Mouse (Mus musculus): Measurements from ENCODE around the gene Slc9a5.

DNA sequence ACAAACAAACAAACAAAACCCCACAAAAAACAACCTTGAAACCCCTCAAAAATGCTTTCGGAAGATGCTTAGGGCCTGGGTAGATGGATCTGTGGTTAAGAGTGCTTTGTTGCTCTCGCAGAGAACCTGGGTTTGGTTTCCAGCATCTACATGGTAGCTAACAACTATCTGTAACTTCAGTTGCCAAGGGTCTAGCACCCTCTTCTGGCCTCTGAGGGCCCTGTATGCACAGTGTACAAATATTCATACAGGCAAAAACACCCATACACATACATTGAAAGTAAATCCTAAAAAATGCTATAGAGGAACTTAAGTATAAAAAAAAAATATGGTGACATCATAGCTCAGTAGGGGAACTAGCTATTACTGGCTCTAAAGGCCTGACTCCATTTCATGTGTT lies 35.4 kb downstream of the Slc9a5 start:
- no peak for TF ChIP-seq CTCF (IDR thresholded peaks at IDR 0.05; ENCODE audit: borderline replicate concordance, insufficient read depth, low read depth, low read length)
- no peak for TF ChIP-seq POLR2A (IDR thresholded peaks at IDR 0.05; ENCODE audit: borderline replicate concordance, insufficient read depth, low read length)
